Mouse (Mus musculus): ENCODE measurements at regions not wholly inside any gene's neighbourhood (a gene's known extent, or its start where the extent isn't known, plus 50 kb on each side); places are given as distances from the start of the nearest gene placed in this dataset.
"Not testable (repeated sequence)": the region's sequence is repeated elsewhere in the genome, so short reads cannot be mapped to it uniquely, and the experiment has no call there.

GRCm38 (mm10) chr3:18738946-18739345, 790.7 kb downstream of the Cypt12 start:
- no peak for DNase-seq (ENCODE audit: low read depth, low spot score)

- no peak for DNase-seq (ENCODE audit: low read depth, low spot score)
Observed at GRCm38 (mm10) chr3:18740344-18740743, 792.1 kb downstream of the Cypt12 start.

DNA sequence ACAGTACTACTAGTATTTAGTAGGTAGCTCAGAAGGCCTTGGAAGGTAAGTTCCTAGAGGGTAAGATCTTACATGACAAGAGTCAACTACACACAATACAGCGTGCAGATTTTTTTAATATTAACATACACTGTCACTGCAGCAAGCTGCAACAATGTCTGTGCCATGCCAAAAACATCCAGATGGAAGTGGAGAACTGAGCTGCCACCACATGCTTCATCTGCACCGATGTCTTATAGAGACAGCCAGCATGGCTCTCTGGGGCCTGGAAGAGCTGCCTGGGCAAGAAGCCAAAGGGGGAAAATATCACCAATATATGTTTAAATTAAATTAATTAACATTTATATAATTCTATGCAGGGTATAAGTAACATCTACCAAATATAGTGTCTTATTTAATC, 795.3 kb downstream of the Cypt12 start:
- no peak for DNase-seq (ENCODE audit: low read depth, low spot score)

GRCm38 (mm10) chr3:18744216-18744615, 796.0 kb downstream of the Cypt12 start:
- no peak for DNase-seq (ENCODE audit: low read depth, low spot score)

GRCm38 (mm10) chr3:18746206-18746605, 798.0 kb downstream of the Cypt12 start:
- no peak for DNase-seq (ENCODE audit: low read depth, low spot score)

- DNase-seq (ENCODE audit: low read depth, low spot score), result no peak
Observed at GRCm38 (mm10) chr3:18746898-18747297, 798.7 kb downstream of the Cypt12 start.

DNA sequence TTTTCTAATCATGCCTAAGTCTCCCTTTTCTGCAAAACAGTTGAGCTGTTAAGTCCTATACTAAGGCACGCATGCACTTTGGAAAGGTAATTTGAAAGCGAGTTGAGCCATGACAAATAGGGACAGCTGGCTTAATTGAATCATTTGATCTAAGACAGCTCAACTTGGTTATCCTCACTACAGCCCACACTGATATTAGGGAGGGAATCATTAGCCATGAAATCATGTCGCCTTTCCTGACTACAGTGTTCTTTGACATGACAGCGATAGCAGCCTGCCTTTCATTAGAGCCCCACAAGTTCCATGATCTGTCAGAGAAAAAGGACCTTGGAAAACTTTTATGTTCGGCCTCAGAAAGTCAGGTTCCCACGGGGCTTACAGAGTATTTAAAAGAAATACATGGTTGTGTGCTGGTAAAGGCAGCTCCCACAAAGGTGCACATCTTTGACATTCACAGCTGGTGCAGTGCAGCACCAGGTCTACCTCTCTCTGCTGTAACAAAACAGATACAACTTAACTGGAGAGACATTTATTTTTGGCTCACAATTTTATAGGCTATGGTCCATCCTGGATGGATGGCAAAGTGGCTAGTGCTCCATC, 803.5 kb downstream of the Cypt12 start:
- DNase-seq (ENCODE audit: low read depth, low spot score), result no peak

- DNase-seq (ENCODE audit: low read depth, low spot score), result no peak
Observed at GRCm38 (mm10) chr3:18764301-18765078, 816.3 kb downstream of the Cypt12 start.

DNA sequence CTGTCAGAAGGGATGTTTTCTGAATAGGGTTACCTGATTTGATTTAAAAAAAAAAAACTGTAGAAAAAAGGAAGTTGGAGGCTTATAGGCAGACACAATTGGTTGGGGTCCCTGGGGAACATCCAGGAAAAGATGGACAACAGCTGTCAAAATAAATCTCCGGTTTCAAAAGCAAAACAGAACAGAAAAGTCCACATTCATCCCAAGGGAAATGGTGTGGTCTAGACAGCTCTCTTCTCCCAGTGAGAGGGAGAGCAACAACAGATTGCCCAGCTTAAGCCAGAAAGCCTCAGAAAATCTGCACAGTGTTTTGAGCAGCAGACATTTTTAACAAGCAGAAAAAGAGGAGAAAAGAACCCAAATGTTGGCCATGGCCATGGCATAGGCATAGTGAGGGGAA, 830.3 kb downstream of the Cypt12 start:
- DNase-seq (ENCODE audit: low read depth, low spot score), result no peak

DNA sequence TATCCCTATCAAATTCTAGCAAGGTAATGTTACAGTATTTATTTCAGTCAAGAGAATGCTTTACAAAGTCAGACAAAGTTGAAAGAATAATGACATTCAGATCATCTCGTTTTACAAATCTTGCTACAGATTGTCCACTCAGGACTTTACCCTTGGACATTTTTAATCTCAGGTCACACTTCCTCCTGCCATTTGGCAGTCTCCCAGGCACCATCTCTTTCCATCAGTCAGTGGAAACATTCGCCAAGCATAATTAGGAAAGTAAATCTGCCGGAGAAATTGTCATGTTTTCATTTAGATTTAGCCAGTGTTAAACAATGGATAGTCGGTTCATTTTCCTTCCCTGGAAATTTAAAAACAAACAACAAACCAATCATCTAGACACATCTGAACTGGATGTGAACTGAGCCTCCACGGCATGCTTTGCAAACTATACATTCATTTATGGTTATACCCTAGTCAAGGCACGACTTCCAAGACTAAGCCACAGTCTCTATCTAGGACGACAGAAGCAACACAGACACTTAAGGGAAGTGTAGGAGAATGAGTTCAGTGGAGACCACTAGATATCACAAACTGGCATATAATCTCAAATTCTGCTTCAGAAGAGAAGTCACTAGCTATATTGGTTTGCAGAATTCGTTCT, 839.4 kb downstream of the Cypt12 start:
- DNase-seq (ENCODE audit: low read depth, low spot score), result no peak

- DNase-seq (ENCODE audit: low read depth, low spot score), result no peak
Observed at GRCm38 (mm10) chr3:18802794-18803193, 825.7 kb downstream of the 1700064H15Rik start.

DNA sequence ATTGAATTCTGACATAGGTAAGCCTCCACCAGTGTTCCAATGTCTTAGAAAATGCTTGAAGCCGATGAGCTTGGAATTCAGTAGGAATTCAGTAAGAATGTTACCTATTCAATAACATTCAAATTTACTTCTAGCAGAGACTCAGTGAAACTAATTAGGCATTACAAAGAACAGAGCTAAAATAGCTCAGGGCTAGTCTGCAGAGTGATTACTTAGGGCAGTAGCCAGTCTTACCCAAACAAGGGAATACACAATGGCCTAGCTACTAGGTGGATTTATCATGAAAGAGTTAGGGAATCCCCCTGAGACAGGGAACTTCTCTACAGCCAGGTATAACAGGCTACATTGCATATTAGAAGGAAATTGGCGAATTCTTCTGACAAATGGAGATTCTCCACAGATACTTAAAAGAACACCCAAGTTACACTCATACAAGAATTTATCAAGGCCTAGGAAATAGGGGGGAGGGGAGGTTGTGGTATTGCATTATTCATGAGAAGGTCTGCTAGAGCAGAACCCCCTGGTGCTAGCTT, 799.6 kb downstream of the 1700064H15Rik start:
- DNase-seq (ENCODE audit: low read depth, low spot score), result not testable (repeated sequence)

GRCm38 (mm10) chr3:18868117-18868739, 760.2 kb downstream of the 1700064H15Rik start:
- peak; percentile 45 for DNase-seq (ENCODE audit: low read depth, low spot score)

DNA sequence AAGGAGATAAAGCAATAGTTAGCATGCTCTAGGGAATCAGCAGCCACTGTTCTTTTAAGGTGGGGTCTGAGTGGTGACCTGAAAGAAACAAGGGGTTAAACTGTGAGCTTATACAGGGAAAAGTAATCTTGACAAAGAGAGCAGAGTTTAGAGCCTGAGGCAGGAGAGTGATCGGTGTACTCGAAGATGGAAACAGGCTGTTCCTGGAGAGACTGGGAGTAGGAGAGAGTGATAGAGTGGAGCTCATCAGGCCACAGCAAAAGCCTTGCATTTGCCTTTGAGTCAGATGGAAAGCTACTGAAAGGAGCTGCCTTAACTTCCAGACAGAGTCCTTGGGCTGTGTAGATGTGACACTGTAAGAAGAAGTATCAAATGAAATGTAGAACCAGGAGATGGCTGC, 759.7 kb downstream of the 1700064H15Rik start:
- DNase-seq (ENCODE audit: low read depth, low spot score), result no peak

DNA sequence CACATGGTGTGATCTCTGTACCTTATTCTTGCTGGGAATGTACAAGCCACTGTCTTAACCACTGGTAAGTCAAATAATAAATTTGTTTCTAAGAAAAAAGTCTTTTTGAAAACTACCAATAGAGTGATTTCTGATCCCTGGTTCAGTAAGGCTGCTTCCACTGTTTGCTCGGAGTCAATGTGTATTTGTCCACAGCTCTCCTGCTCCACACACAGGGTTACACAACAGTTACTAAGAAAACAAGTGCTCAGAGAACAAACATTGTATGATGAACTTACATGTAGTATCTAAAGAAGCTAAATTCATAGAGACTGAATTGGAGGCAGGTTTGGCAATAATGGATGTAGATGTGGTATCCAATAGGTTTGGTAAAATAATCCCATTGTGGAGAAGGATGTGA, 751.4 kb downstream of the 1700064H15Rik start:
- DNase-seq (ENCODE audit: low read depth, low spot score), result no peak

GRCm38 (mm10) chr3:18877572-18877971, 750.9 kb downstream of the 1700064H15Rik start:
- DNase-seq (ENCODE audit: low read depth, low spot score), result no peak

GRCm38 (mm10) chr3:18881186-18881585, 747.3 kb downstream of the 1700064H15Rik start:
- no peak for DNase-seq (ENCODE audit: low read depth, low spot score)

DNA sequence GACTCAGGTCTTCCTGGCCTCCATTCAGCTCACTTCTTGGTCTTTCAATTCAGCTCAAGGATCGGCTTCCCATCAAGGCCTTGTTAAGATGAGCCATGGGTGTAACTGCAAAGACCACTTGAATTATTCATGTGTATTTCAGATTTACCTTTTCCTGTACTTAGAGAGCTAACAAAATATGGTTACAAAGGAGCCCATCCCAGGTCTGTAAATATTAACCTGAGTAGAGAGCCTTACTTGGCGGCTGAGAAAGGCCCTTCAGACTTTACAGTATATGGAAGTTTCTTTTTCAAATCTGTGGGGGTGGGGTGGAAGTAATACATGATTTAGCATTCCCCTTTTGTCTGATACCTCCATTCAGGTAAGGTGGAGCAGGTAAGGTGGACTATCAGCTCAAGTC, 735.7 kb downstream of the 1700064H15Rik start:
- DNase-seq (ENCODE audit: low read depth, low spot score), result no peak

- DNase-seq (ENCODE audit: low read depth, low spot score), result no peak
Observed at GRCm38 (mm10) chr3:18905769-18906168, 722.7 kb downstream of the 1700064H15Rik start.

DNA sequence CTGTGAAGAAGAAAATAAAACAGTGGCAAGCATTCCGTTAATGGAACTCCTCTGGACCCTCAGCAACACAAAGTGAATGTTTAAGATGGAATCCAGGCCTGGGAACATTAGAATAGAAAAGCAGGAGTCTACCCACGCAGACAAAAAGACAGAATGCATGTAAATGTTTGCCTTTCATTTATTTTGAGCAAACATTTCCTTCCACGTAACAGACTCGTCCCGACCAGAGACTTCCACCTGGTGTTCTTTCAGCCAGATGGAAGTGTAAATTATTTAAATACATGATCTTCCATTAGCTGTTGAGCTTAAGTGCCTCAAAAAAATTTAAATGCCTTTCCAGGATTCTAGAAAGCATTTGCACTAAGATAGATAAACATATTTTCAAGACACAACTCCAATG, 722.3 kb downstream of the 1700064H15Rik start:
- DNase-seq (ENCODE audit: low read depth, low spot score), result no peak

DNA sequence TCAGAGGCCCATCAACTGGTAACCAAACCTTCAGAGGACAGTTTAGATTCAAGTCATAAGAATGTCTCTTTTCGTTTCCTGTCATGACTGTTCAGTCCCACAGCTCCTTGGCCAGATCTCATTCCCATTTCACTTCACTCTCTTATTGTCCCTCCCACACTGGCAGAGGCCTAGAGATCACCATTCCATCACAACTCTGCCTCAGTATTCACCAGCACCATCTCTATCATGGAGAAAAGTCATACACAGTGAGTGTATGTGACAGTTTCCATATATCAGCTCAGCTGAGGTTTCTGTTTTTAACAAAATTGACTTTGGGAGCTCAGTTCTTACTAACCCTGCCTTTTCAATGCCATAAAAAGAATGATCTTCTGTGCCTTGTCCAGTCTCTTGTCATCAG, 719.7 kb downstream of the 1700064H15Rik start:
- no peak for DNase-seq (ENCODE audit: low read depth, low spot score)
